Mouse (Mus musculus): ENCODE measurements around the gene Btd.

The Btd gene

GRCm38 (mm10) chr14:31700376-31700775 lies 59.5 kb downstream of the Btd start:
- DNase-seq (ENCODE audit: low spot score in 2 of 2), result no peak

GRCm38 (mm10) chr14:31709343-31709742 lies 68.5 kb downstream of the Btd start:
- no peak for DNase-seq (ENCODE audit: low spot score in 2 of 2)

GRCm38 (mm10) chr14:31715669-31716068 lies 74.8 kb downstream of the Btd start:
- DNase-seq (ENCODE audit: low spot score in 2 of 2), result no peak

GRCm38 (mm10) chr14:31717360-31717759 lies 76.5 kb downstream of the Btd start:
- no peak for DNase-seq (ENCODE audit: low spot score in 2 of 2)

Data from frontal cortex, postnatal 10 days (tissue).